Mouse (Mus musculus) hindbrain, embryonic 14.5 days (tissue): ENCODE measurements around the gene Cfap157. TPM values are rescaled to one million over a fixed set of nuclear protein-coding genes. Genes with fewer than 3 reads are reported as not detected.

Experiments
- ATAC-seq: fragments of 200-750 bp; cut with Nextera tagmentation; 2 replicates; pipeline ENCODE4 v1.8.0; 2017; ENCODE audit warnings: moderate number of reproducible peaks, mild to moderate bottlenecking, moderate TSS enrichment, moderate library complexity; ENCODE audit not compliant: low FRiP score
- DNase-seq: peaks from one replicate; pipeline ENCODE4 v3.0.0-alpha.2; 2015; ENCODE audit warnings: low spot score
- H3K27ac ChIP-seq: fragments of 300-500 bp; sonication (generic); 2 replicates; pipeline ENCODE4 v1.5.1; 2014; ENCODE audit warnings: mild to moderate bottlenecking, moderate library complexity
- H3K27me3 ChIP-seq: fragments of 300-500 bp; sonication (generic); 2 replicates; pipeline ENCODE4 v1.6.1; 2014; ENCODE audit warnings: mild to moderate bottlenecking, low read length, mixed read lengths; ENCODE audit not compliant: control insufficient read depth, insufficient read depth
- H3K36me3 ChIP-seq: fragments of 300-500 bp; sonication (generic); replicated peaks from 2 replicates; pipeline ENCODE4 v1.6.1; 2014; ENCODE audit not compliant: control insufficient read depth, insufficient read depth
- H3K4me1 ChIP-seq: fragments of 300-500 bp; sonication (generic); replicated peaks from 2 replicates; pipeline ENCODE4 v1.6.1; 2014; ENCODE audit warnings: antibody characterized with exemption, low read length, mixed read lengths; ENCODE audit not compliant: control insufficient read depth, insufficient read depth
- H3K4me2 ChIP-seq: fragments of 300-500 bp; sonication (generic); replicated peaks from 2 replicates; pipeline ENCODE4 v1.6.1; 2014; ENCODE audit warnings: mild to moderate bottlenecking, moderate library complexity
- H3K4me3 ChIP-seq: fragments of 300-500 bp; sonication (generic); replicated peaks from 2 replicates; pipeline ENCODE4 v1.5.1; 2014; ENCODE audit warnings: mild to moderate bottlenecking, low read length
- H3K9ac ChIP-seq: fragments of 300-500 bp; sonication (generic); 2 replicates; pipeline ENCODE4 v1.6.1; 2014
- H3K9me3 ChIP-seq: fragments of 300-500 bp; sonication (generic); 2 replicates; pipeline ENCODE4 v1.6.1; 2016; ENCODE audit warnings: low read length; ENCODE audit not compliant: control insufficient read depth
- WGBS: fragments of 180-500 bp; shearing (Covaris S2); extraction: QIAGEN DNeasy Blood & Tissue Kit; methylation state at CpG from one replicate; pipeline ENCODE4 v1.1.7; 2014; 5-methylcytosine and 5-hydroxymethylcytosine counted together
- polyA plus RNA-seq: library from polyadenylated mRNA; unstranded; fragments of >200 nt; fragmentation: Nextera tagmentation; extraction: Ambion mirVana; gene quantifications from 2 replicates; pipeline ENCODE4 v1.2.1, GENCODE M21; 2014

The Cfap157 gene
- polyA plus RNA-seq, 1 experiment from 2014 or later: 1.2 TPM

- H3K9me3 ChIP-seq: no peaks in the 10 kb centered on the region
Observed at GRCm38 (mm10) chr2:32761361-32761760, 22.9 kb downstream of the Cfap157 start.

GRCm38 (mm10) chr2:32759001-32759400, 25.2 kb downstream of the Cfap157 start:
- no peaks in the 10 kb centered on the region for H3K9me3 ChIP-seq
- WGBS: 90% methylated on average over 2 of the region's 2 CpGs
- H3K9ac ChIP-seq: 0 out of 2 replicates have a peak overlapping the region, but pooled peaks have one; percentile 87
- no peak overlapping the region for H3K4me3 ChIP-seq
- DNase-seq (no peak), ATAC-seq (no peak)
- peaks cover 61% of the 10 kb centered on the region for H3K36me3 ChIP-seq
- no peaks in the 10 kb centered on the region for H3K27me3 ChIP-seq
- H3K4me2 ChIP-seq: no peak overlapping the region
- H3K4me1 ChIP-seq: peaks cover 9% of the 10 kb centered on the region; the same call in 1 of the 2 replicates
- no peak overlapping the region for H3K27ac ChIP-seq

More at GRCm38 (mm10) chr2:32761361-32761760, 22.9 kb downstream of the Cfap157 start:
- no peak for ATAC-seq
- Histone ChIP-seq H3K36me3 (peaks cover 43% of the 10 kb centered on the region), H3K4me1 (peaks cover 9% of the 10 kb centered on the region; the same call in 1 of the 2 replicates), H3K27me3 (no peaks in the 10 kb centered on the region), H3K27ac (no peak overlapping the region), H3K9ac (no peak overlapping the region), H3K4me3 (no peak overlapping the region), H3K4me2 (no peak overlapping the region)
- no peak for DNase-seq
- 84% methylated on average over 14 of the region's 14 CpGs for WGBS

- Histone ChIP-seq H3K9ac (peak overlapping the region; percentile 87; the same call in 1 of the 2 replicates), H3K27ac (no peak overlapping the region), H3K4me3 (0 out of 2 replicates have a peak overlapping the region, but pooled peaks have one; percentile 64), H3K27me3 (no peaks in the 10 kb centered on the region), H3K36me3 (peaks cover 63% of the 10 kb centered on the region), H3K9me3 (no peaks in the 10 kb centered on the region), H3K4me2 (no peak overlapping the region), H3K4me1 (peaks cover 9% of the 10 kb centered on the region; the same call in 1 of the 2 replicates)
- DNase-seq (no peak), ATAC-seq (no peak)
- 79% methylated on average over 8 of the region's 8 CpGs for WGBS
Observed at GRCm38 (mm10) chr2:32758503-32758902, 25.7 kb downstream of the Cfap157 start.

GRCm38 (mm10) chr2:32757056-32757845, 27.0 kb downstream of the Cfap157 start, which contains the start of gene Tor2a:
TSS of gene Tor2a (plus strand) at chr2:32757234.
- H3K4me3 ChIP-seq: peak within 1 kb of the TSS; percentile 64
- H3K27ac ChIP-seq: peak within 1 kb of the TSS; percentile 90
- H3K9me3 ChIP-seq: no peaks in the 10 kb centered on the region
- H3K27me3 ChIP-seq: no peaks in the 10 kb centered on the region
- H3K4me2 ChIP-seq: peak within 1 kb of the TSS; percentile 53
- DNase-seq (peak; percentile 97), ATAC-seq (peak; percentile 93)
- H3K36me3 ChIP-seq: peaks cover 63% of the 10 kb centered on the region
- peaks cover 9% of the 10 kb centered on the region; the same call in 1 of the 2 replicates for H3K4me1 ChIP-seq
- H3K9ac ChIP-seq: peak within 1 kb of the TSS; percentile 87
- under 1% methylated on average over 66 of the region's 66 CpGs for WGBS

GRCm38 (mm10) chr2:32756674-32757055, 27.6 kb downstream of the Cfap157 start:
- DNase-seq (no peak), ATAC-seq (no peak)
- no peak overlapping the region for H3K27ac ChIP-seq
- no peak overlapping the region for H3K4me3 ChIP-seq
- H3K4me2 ChIP-seq: peak overlapping the region; percentile 53
- no peaks in the 10 kb centered on the region for H3K9me3 ChIP-seq
- 18% methylated on average over 5 of the region's 6 CpGs for WGBS
- H3K9ac ChIP-seq: no peak overlapping the region
- H3K36me3 ChIP-seq: peaks cover 59% of the 10 kb centered on the region
- peaks cover 10% of the 10 kb centered on the region; the same call in 1 of the 2 replicates for H3K4me1 ChIP-seq
- no peaks in the 10 kb centered on the region for H3K27me3 ChIP-seq

GRCm38 (mm10) chr2:32752181-32752580, 32.0 kb downstream of the Cfap157 start:
- Histone ChIP-seq H3K36me3 (peaks cover 69% of the 10 kb centered on the region), H3K4me1 (peaks cover 16% of the 10 kb centered on the region; the same call in 1 of the 2 replicates), H3K27ac (no peak overlapping the region), H3K9ac (no peak overlapping the region), H3K27me3 (no peaks in the 10 kb centered on the region), H3K9me3 (no peaks in the 10 kb centered on the region), H3K4me3 (no peak overlapping the region), H3K4me2 (peak overlapping the region; percentile 38)
- DNase-seq (no peak), ATAC-seq (no peak)
- 54% methylated on average over 10 of the region's 10 CpGs for WGBS

- Histone ChIP-seq H3K27ac (peak overlapping the region; percentile 27), H3K4me2 (peak overlapping the region; percentile 38), H3K27me3 (no peaks in the 10 kb centered on the region), H3K9ac (peak overlapping the region; percentile 25; the same call in 1 of the 2 replicates), H3K4me3 (peak overlapping the region; percentile 16; the same call in 1 of the 2 replicates), H3K4me1 (peaks cover 16% of the 10 kb centered on the region; the same call in 1 of the 2 replicates), H3K9me3 (no peaks in the 10 kb centered on the region), H3K36me3 (peaks cover 74% of the 10 kb centered on the region)
- no peak for ATAC-seq
- 23% methylated on average over 8 of the region's 10 CpGs for WGBS
- no peak for DNase-seq
Observed at GRCm38 (mm10) chr2:32751665-32752033, 32.6 kb downstream of the Cfap157 start.

- Histone ChIP-seq H3K4me2 (peak overlapping the region; percentile 38), H3K4me1 (peaks cover 16% of the 10 kb centered on the region; the same call in 1 of the 2 replicates), H3K9me3 (no peaks in the 10 kb centered on the region), H3K9ac (peak overlapping the region; percentile 25; the same call in 1 of the 2 replicates), H3K27me3 (no peaks in the 10 kb centered on the region), H3K27ac (peak overlapping the region; percentile 27), H3K36me3 (peaks cover 80% of the 10 kb centered on the region), H3K4me3 (peak overlapping the region; percentile 16)
- ATAC-seq (peak; percentile 72), DNase-seq (peak; percentile 61)
- 5% methylated on average over 31 of the region's 31 CpGs for WGBS
Observed at GRCm38 (mm10) chr2:32750887-32751664, 33.2 kb downstream of the Cfap157 start.

- WGBS: 74% methylated on average over 7 of the region's 7 CpGs
- peaks cover 83% of the 10 kb centered on the region for H3K36me3 ChIP-seq
- no peaks in the 10 kb centered on the region for H3K9me3 ChIP-seq
- peaks cover 16% of the 10 kb centered on the region; the same call in 1 of the 2 replicates for H3K4me1 ChIP-seq
- ATAC-seq: no peak
- DNase-seq: no peak
- H3K4me2 ChIP-seq: no peak overlapping the region
- H3K4me3 ChIP-seq: no peak overlapping the region
- H3K9ac ChIP-seq: no peak overlapping the region
- H3K27ac ChIP-seq: no peak overlapping the region
- H3K27me3 ChIP-seq: no peaks in the 10 kb centered on the region
Observed at GRCm38 (mm10) chr2:32750199-32750598, 34.0 kb downstream of the Cfap157 start.
